Mouse (Mus musculus) splenic B cell, adult 2 months (primary cell): ENCODE results near the gene Tle1.

ENCODE experiments used
- DNase-seq: peaks from one replicate; pipeline ENCODE4 v3.0.0-alpha.2; 2011; ENCODE audit warnings: low read depth, low spot score
- H3K27me3 ChIP-seq: 2 replicates; pipeline ENCODE4 v1.6.1; 2012; ENCODE audit warnings: mild to moderate bottlenecking, low read length, moderate library complexity, mixed read lengths; ENCODE audit not compliant: control insufficient read depth, poor library complexity, insufficient read depth, severe bottlenecking
- H3K36me3 ChIP-seq: 2 replicates; pipeline ENCODE4 v1.6.1; 2012; ENCODE audit warnings: mild to moderate bottlenecking, low read length, moderate library complexity, mixed read lengths; ENCODE audit not compliant: control insufficient read depth, poor library complexity, insufficient read depth, severe bottlenecking

Gene Tle1

GRCm38 (mm10) chr4:72200559-72201409, at the start of gene Tle1:
Tle1 (minus strand) TSS chr4:72200919.
- no peaks in the 10 kb centered on the region for H3K36me3 ChIP-seq
- DNase-seq, result peak; percentile 100
- no peaks in the 10 kb centered on the region; the same call in 1 of the 2 replicates for H3K27me3 ChIP-seq

DNA sequence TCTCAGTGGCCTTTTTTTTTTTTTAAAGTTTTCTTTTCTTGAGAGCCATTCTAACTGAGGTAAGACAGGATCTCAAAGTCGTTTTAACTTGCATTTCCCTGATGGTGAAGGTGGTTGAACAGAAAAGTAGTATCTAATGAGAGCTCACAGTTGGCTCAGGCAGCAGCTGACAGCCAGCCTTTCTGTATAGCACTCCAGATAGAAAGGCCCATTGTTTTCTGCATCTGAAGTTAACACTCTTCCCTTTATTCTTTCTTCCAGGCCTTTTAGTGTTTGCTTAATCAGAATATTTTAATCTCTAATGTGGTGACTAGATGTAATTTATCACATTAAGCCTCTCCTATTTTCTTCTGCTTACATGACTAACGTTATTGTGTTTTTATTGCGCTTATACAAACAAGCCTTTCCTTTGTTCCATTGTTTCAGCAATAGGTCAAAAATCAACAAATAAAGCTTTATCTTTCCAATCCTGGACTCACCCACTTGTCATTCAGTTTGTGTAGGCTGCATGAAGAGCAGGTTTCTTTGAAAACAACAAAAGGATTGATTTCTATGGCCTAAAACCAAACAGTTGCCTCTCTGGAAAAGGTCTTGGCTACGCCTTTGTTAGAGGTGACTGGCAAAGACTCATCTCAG, 33.0 kb upstream of the Tle1 start:
- DNase-seq, result no peak
- H3K36me3 ChIP-seq, result no peaks in the 10 kb centered on the region

DNA sequence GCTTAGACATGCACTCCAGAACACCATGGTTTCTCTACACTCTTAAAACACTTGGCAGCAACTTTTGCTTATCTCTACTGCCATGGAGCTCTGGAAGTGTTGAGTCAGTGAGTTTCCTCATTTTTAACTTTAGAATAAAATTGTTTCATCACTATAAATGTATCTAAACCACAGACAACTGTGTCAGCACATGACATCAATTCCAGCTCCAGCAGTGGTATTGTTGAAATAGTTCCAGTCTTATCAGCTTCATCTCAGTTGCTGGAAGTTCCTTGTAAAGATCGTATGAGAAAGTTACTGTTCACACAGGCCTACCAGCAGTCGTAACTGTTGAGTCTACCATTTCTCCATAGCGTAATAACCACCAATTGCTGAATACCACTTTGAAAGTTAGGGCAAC, 31.5 kb upstream of the Tle1 start:
- DNase-seq, result no peak
- no peaks in the 10 kb centered on the region for H3K27me3 ChIP-seq
- H3K36me3 ChIP-seq, result no peaks in the 10 kb centered on the region

More for the DNA sequence above, 33.0 kb upstream of the Tle1 start:
- no peaks in the 10 kb centered on the region for H3K27me3 ChIP-seq

DNA sequence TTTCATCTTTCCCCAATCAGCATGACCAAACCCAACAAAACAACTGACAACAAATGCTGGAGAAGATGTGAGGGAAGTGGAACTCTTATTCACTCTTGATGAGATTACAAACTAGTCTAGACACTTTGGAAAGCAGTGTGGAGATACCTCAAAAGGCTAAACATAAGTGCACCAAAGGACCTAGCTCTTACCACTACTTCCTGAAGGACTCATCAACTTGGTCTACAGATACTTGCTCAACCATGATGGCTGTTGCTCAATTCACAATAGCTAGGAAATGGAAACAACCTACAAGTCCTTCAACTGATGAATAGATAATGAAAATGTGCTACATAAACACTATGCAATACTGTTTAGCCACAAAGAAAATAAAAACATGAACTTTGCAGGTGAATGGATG, 30.1 kb upstream of the Tle1 start:
- Histone ChIP-seq H3K27me3 (no peaks in the 10 kb centered on the region), H3K36me3 (no peaks in the 10 kb centered on the region)
- DNase-seq, result no peak

- no peaks in the 10 kb centered on the region for H3K27me3 ChIP-seq
These were observed 20.9 kb upstream of the Tle1 start for GRCm38 (mm10) chr4:72221629-72222028.

DNA sequence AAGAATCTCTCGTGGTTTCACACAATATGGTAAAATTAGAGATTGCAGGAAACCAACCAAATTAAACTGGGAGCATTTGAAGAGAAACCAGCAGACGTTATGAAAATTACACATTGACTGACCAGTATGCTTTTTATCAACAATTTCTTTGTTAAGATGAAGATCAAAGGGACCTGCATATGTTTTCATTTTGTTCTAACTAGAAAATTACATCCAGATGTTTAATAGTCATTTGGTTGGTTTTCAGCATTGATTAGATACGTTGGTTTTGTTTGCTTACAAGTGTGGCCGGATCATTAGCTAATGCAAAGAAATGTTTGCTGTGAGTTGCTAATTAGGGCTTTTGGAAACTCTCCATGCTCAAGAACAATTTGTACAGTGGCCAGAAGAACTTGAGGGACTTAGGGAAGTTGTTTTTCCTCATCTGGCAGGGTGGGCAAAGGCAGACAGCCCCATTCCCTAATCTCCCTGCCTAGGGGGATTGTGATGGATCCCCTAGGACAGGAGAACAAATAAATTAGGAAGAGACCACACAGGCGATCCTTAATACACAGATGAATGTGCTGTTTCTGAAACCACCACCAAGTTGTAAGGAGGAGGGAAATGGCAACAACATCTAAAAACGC, 3.8 kb upstream of the Tle1 start:
- H3K27me3 ChIP-seq, result no peaks in the 10 kb centered on the region; the same call in 1 of the 2 replicates
- no peaks in the 10 kb centered on the region for H3K36me3 ChIP-seq
- DNase-seq, result no peak

More at GRCm38 (mm10) chr4:72221629-72222028, 20.9 kb upstream of the Tle1 start:
- no peaks in the 10 kb centered on the region for H3K36me3 ChIP-seq
- no peak for DNase-seq

DNA sequence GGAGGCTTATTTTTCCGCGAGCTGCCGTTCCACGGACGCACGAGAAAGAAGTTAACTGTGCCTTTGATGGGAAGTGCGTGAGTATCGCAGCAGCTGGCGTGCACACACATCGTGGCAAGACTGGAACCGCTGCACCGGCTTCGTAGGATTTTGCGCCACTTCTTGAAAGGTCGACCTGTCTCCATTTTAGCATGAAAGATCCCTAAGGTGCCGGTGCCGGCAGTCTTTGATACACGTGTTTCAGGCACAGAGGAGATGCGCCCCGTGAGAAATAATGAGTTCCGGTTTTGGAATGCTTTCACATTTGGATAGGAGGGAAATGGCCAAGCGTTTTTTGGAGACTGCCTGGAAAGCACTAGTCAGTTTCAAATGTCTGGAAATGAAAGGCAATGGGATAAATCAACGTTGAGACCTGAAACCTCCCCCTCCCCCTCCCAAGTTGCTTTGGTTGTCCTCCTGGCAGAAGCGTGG, 837 bp upstream of the Tle1 start:
- H3K36me3 ChIP-seq, result no peaks in the 10 kb centered on the region
- DNase-seq, result peak; percentile 40
- no peaks in the 10 kb centered on the region; the same call in 1 of the 2 replicates for H3K27me3 ChIP-seq

- DNase-seq, result peak; percentile 54
- Histone ChIP-seq H3K27me3 (no peaks in the 10 kb centered on the region; the same call in 1 of the 2 replicates), H3K36me3 (no peaks in the 10 kb centered on the region)
These were observed 854 bp downstream of the Tle1 start for GRCm38 (mm10) chr4:72199571-72200558.

DNA sequence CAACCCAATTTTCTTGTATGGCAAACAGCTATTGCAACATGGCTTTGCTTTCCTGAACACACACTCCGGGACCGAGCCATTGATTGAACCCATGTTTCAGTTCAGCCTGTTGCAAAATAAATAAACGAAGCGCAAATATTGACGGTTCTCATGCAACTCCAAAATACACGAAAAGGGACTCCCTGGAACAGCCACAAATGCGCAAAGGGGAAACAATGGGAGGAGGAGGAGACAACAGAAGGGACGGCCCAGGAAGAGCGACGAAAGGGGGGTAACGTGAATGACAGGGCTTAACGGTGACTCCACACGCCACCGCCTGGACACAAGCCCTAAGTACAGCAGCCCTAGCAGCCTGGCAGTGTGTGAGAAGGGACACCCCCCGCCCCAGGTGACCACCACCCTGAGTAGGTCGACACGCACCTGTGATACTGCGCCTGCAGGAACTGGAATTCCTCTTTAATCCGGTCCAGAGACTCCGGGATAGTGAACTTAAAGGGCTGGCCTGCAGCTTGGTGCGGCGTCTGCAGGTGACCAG, 1.8 kb downstream of the Tle1 start:
- Histone ChIP-seq H3K27me3 (no peaks in the 10 kb centered on the region; the same call in 1 of the 2 replicates), H3K36me3 (no peaks in the 10 kb centered on the region)
- DNase-seq, result peak; percentile 84

- no peaks in the 10 kb centered on the region; the same call in 1 of the 2 replicates for H3K27me3 ChIP-seq
- no peak for DNase-seq
- no peaks in the 10 kb centered on the region for H3K36me3 ChIP-seq
These were observed 2.7 kb downstream of the Tle1 start for GRCm38 (mm10) chr4:72197888-72198605.

DNA sequence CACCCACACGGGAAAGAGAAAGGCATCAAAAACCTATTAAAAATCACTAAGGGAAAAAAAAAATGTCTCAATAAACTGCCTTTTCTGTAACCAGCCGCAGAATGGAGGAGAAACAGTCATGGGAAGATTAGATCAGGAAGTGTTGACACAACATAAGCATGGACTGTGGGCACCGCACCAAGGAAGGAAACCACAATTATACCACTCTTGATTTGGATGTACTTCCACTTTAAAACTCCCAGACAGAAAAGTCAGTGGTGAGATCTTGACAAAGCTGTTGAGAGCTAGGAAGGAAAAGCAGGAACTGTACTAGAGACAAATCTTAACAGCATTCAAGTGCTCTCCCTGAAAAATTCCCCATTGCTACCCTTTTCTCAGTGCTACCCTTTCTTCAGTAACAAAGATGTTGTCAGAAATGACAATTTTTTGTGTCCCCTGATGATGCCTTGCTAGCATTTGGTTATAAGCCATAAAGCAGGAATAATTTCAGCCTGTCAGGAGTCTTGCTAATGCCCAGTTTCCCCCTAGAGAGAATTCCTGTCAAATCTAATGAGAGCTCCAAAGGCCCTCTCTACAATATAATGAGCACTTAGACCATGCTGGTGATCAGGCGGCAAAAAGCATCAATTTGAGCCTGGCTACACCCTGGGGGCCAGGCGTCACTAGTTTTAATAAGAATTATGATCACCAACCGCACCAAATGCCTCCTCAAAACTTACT, 5.4 kb downstream of the Tle1 start:
- DNase-seq, result no peak
- Histone ChIP-seq H3K36me3 (no peaks in the 10 kb centered on the region), H3K27me3 (no peaks in the 10 kb centered on the region)

DNA sequence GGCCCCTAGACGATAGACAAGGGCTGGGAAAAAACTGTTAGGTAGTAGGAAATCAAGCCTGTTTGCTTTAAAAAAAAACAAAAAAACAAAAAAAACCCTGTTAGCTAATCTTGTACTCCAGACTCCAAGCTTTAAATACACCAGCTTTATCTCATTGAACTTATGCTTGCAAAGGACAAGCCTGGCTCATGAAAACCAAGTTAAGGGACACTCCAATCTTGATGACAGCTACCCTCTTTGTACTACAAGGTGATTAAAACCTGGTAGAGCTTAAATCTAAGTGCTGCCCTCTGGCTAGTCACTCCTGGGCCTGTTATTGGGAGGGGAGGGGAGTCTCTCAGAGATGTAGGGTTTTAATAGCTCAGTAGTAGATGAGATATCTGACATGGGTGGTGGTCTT, 7.4 kb downstream of the Tle1 start:
- no peaks in the 10 kb centered on the region for H3K27me3 ChIP-seq
- H3K36me3 ChIP-seq, result no peaks in the 10 kb centered on the region
- no peak for DNase-seq

- H3K27me3 ChIP-seq, result no peaks in the 10 kb centered on the region
- H3K36me3 ChIP-seq, result no peaks in the 10 kb centered on the region
- DNase-seq, result no peak
These were observed 16.2 kb downstream of the Tle1 start for GRCm38 (mm10) chr4:72184476-72184875.
